Mouse (Mus musculus) hindbrain, embryonic 16.5 days (tissue): ENCODE results near the gene Pdk2. TPM values are rescaled to one million over a fixed set of nuclear protein-coding genes. Genes with fewer than 3 reads are reported as not detected.

Experiments used
- ATAC-seq: fragments of 200-750 bp; cut with Nextera tagmentation; 2 replicates; pipeline ENCODE4 v1.8.0; 2017; ENCODE audit warnings: moderate TSS enrichment, moderate library complexity
- H3K27ac ChIP-seq: fragments of 300-500 bp; sonication (generic); 2 replicates; pipeline ENCODE4 v1.5.1; 2014; ENCODE audit warnings: low read depth, mild to moderate bottlenecking, control low read depth, low read length, moderate library complexity
- H3K27me3 ChIP-seq: fragments of 300-500 bp; sonication (generic); replicated peaks from 2 replicates; pipeline ENCODE4 v1.6.1; 2014; ENCODE audit warnings: low read length; ENCODE audit not compliant: control insufficient read depth, insufficient read depth
- H3K36me3 ChIP-seq: fragments of 300-500 bp; sonication (generic); 2 replicates; pipeline ENCODE4 v1.6.1; 2014; ENCODE audit warnings: mild to moderate bottlenecking, low read length, moderate library complexity, mixed read lengths; ENCODE audit not compliant: control insufficient read depth, insufficient read depth
- H3K4me1 ChIP-seq: fragments of 300-500 bp; sonication (generic); 2 replicates; pipeline ENCODE4 v1.6.1; 2014; ENCODE audit warnings: low read depth, low read length; ENCODE audit not compliant: control insufficient read depth, insufficient read depth
- H3K4me2 ChIP-seq: fragments of 300-500 bp; sonication (generic); 2 replicates; pipeline ENCODE4 v1.6.1; 2014; ENCODE audit warnings: mild to moderate bottlenecking, low read length, control low read depth, moderate library complexity
- H3K4me3 ChIP-seq: fragments of 300-500 bp; sonication (generic); 2 replicates; pipeline ENCODE4 v1.5.1; 2014; ENCODE audit warnings: mild to moderate bottlenecking, low read length, control low read depth, moderate library complexity
- H3K9ac ChIP-seq: fragments of 300-500 bp; sonication (generic); 2 replicates; pipeline ENCODE4 v1.6.1; 2014; ENCODE audit warnings: low read depth, mild to moderate bottlenecking, control low read depth, low read length, moderate library complexity
- H3K9me3 ChIP-seq: fragments of 300-500 bp; sonication (generic); 2 replicates; pipeline ENCODE4 v1.6.1; 2014; ENCODE audit warnings: mild to moderate bottlenecking, low read length, moderate library complexity; ENCODE audit not compliant: control insufficient read depth
- WGBS: fragments of 180-500 bp; shearing (Covaris S2); extraction: QIAGEN DNeasy Blood & Tissue Kit; methylation state at CpG from one replicate; pipeline ENCODE4 v1.1.7; 2014; 5-methylcytosine and 5-hydroxymethylcytosine counted together
- polyA plus RNA-seq: library from polyadenylated mRNA; unstranded; fragments of >200 nt; fragmentation: Nextera tagmentation; extraction: Ambion mirVana; gene quantifications from 2 replicates; pipeline ENCODE4 v1.2.1, GENCODE M21; 2015

Gene Pdk2
- polyA plus RNA-seq, 1 experiment from 2014 or later, result 34.6 TPM

- Histone ChIP-seq H3K4me2 (no peak overlapping the region), H3K4me3 (no peak overlapping the region), H3K27me3 (no peaks in the 10 kb centered on the region), H3K9me3 (no peaks in the 10 kb centered on the region), H3K36me3 (peaks cover 42% of the 10 kb centered on the region), H3K9ac (no peak overlapping the region), H3K4me1 (peaks cover 33% of the 10 kb centered on the region), H3K27ac (no peak overlapping the region)
- 94% methylated on average over 8 of the region's 8 CpGs for WGBS
- no peak for ATAC-seq
These were observed 38.4 kb downstream of the Pdk2 start for GRCm38 (mm10) chr11:95002705-95003104.

- H3K27ac ChIP-seq, result no peak overlapping the region
These were observed 39.4 kb downstream of the Pdk2 start for GRCm38 (mm10) chr11:95001584-95002347.

GRCm38 (mm10) chr11:95001058-95001457 lies 40.1 kb downstream of the Pdk2 start:
- peak overlapping the region; percentile 69 for H3K27ac ChIP-seq
- H3K9me3 ChIP-seq, result no peaks in the 10 kb centered on the region
- peaks cover 46% of the 10 kb centered on the region for H3K36me3 ChIP-seq
- 1% methylated on average over 8 of the region's 8 CpGs for WGBS
- H3K4me1 ChIP-seq, result peaks cover 23% of the 10 kb centered on the region
- no peak overlapping the region for H3K4me2 ChIP-seq
- peak overlapping the region; percentile 32 for H3K9ac ChIP-seq
- H3K4me3 ChIP-seq, result no peak overlapping the region
- H3K27me3 ChIP-seq, result no peaks in the 10 kb centered on the region
- peak; percentile 56 for ATAC-seq

More at GRCm38 (mm10) chr11:95001584-95002347, 39.4 kb downstream of the Pdk2 start:
- Histone ChIP-seq H3K4me3 (no peak overlapping the region), H3K9ac (no peak overlapping the region), H3K4me2 (no peak overlapping the region), H3K27me3 (no peaks in the 10 kb centered on the region), H3K9me3 (no peaks in the 10 kb centered on the region), H3K4me1 (peaks cover 26% of the 10 kb centered on the region), H3K36me3 (peaks cover 44% of the 10 kb centered on the region)
- WGBS, result 86% methylated on average over 21 of the region's 21 CpGs
- no peak for ATAC-seq

- Histone ChIP-seq H3K36me3 (peaks cover 44% of the 10 kb centered on the region), H3K9me3 (no peaks in the 10 kb centered on the region), H3K4me1 (peaks cover 25% of the 10 kb centered on the region), H3K27me3 (no peaks in the 10 kb centered on the region), H3K9ac (peak overlapping the region; percentile 32), H3K4me2 (no peak overlapping the region), H3K4me3 (no peak overlapping the region), H3K27ac (peak overlapping the region; percentile 69)
- no peak for ATAC-seq
- 39% methylated on average over 4 of the region's 4 CpGs for WGBS
These were observed 40.6 kb downstream of the Pdk2 start for GRCm38 (mm10) chr11:95000548-95000947.

- Histone ChIP-seq H3K36me3 (peaks cover 39% of the 10 kb centered on the region), H3K9ac (no peak overlapping the region), H3K9me3 (no peaks in the 10 kb centered on the region), H3K27ac (no peak overlapping the region), H3K4me3 (no peak overlapping the region), H3K4me1 (peaks cover 29% of the 10 kb centered on the region), H3K4me2 (no peak overlapping the region), H3K27me3 (no peaks in the 10 kb centered on the region)
- ATAC-seq, result no peak
- 83% methylated on average over 8 of the region's 8 CpGs for WGBS
These were observed 41.0 kb downstream of the Pdk2 start for GRCm38 (mm10) chr11:95000128-95000527.

- H3K4me3 ChIP-seq, result no peak overlapping the region
- no peaks in the 10 kb centered on the region for H3K27me3 ChIP-seq
- peak overlapping the region; percentile 26; the same call in 1 of the 2 replicates for H3K27ac ChIP-seq
- 65% methylated on average over 16 of the region's 16 CpGs for WGBS
- H3K9me3 ChIP-seq, result no peaks in the 10 kb centered on the region
- H3K36me3 ChIP-seq, result peaks cover 30% of the 10 kb centered on the region
- H3K4me1 ChIP-seq, result peaks cover 49% of the 10 kb centered on the region
- peak; percentile 38 for ATAC-seq
- no peak overlapping the region for H3K9ac ChIP-seq
- H3K4me2 ChIP-seq, result no peak overlapping the region
These were observed 43.1 kb downstream of the Pdk2 start for GRCm38 (mm10) chr11:94998041-94998531.

GRCm38 (mm10) chr11:94997596-94997995 lies 43.6 kb downstream of the Pdk2 start:
- no peak for ATAC-seq
- H3K4me3 ChIP-seq, result no peak overlapping the region
- no peak overlapping the region for H3K9ac ChIP-seq
- H3K9me3 ChIP-seq, result no peaks in the 10 kb centered on the region
- no peak overlapping the region for H3K4me2 ChIP-seq
- no peak overlapping the region; the same call in 1 of the 2 replicates for H3K27ac ChIP-seq
- H3K4me1 ChIP-seq, result peaks cover 51% of the 10 kb centered on the region
- H3K27me3 ChIP-seq, result no peaks in the 10 kb centered on the region
- whole genome bisulfite sequencing, result 65% methylated on average over 5 of the region's 5 CpGs
- peaks cover 25% of the 10 kb centered on the region for H3K36me3 ChIP-seq

GRCm38 (mm10) chr11:94996984-94997383 lies 44.2 kb downstream of the Pdk2 start:
- Histone ChIP-seq H3K9me3 (no peaks in the 10 kb centered on the region), H3K4me2 (no peak overlapping the region), H3K4me1 (peaks cover 51% of the 10 kb centered on the region), H3K4me3 (no peak overlapping the region), H3K36me3 (peaks cover 19% of the 10 kb centered on the region), H3K27me3 (no peaks in the 10 kb centered on the region), H3K9ac (no peak overlapping the region), H3K27ac (no peak overlapping the region)
- 92% methylated on average over 6 of the region's 6 CpGs for WGBS
- no peak for ATAC-seq

GRCm38 (mm10) chr11:94996101-94996500 lies 45.1 kb downstream of the Pdk2 start:
- H3K4me3 ChIP-seq, result no peak overlapping the region
- no peaks in the 10 kb centered on the region for H3K9me3 ChIP-seq
- H3K27ac ChIP-seq, result no peak overlapping the region; the same call in 1 of the 2 replicates
- no peak overlapping the region for H3K9ac ChIP-seq
- no peaks in the 10 kb centered on the region for H3K27me3 ChIP-seq
- 80% methylated on average over 8 of the region's 8 CpGs for whole genome bisulfite sequencing
- peaks cover 12% of the 10 kb centered on the region for H3K36me3 ChIP-seq
- H3K4me2 ChIP-seq, result peak overlapping the region; percentile 96
- peaks cover 50% of the 10 kb centered on the region for H3K4me1 ChIP-seq
- ATAC-seq, result no peak
